13 mouse cellular contexts compared by ENCODE assay signal in the genomic region with DNA sequence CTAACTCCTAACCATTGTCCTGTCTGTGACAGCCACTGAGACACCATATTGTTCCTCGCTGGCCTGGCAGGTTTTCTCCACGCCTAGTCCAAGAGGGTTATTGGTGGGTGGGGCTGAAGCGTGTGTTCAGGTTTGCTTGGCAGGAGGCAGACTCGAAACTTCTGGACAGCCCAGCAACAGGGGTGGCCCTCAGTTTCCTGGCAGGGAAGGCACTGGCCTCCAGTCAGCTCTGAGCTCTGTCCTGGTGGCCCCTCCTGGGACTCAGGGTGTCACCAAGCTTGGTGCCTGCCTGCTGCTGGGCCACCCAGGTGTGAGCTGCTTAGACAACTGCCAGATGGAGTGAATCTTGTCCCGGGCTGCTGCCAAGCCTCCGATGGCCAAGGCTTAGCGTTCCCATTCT. TPM values are rescaled to one million over a fixed set of nuclear protein-coding genes. Genes with fewer than 3 reads are reported as not detected.
DNase-seq lines count a peak whose midpoint lies in the region; ATAC-seq and TF ChIP-seq lines count a peak whose summit lies in the region.
"Had no signal": no experiment of that assay in that cellular context is flagged by ENCODE, and none has a peak within 500 bp of the region (broad histone marks: within the 10 kb centered on the region; RNA-seq: fewer than 3 reads in every experiment).

No protein-coding gene starts in this region.

- H3K4me2 ChIP-seq in limb, embryonic 15.5 days = no peak overlapping the region
- H3K4me2 ChIP-seq: limb, embryonic 12.5 days had no signal

- H3K4me1 ChIP-seq in limb, embryonic 15.5 days = peaks cover 27% of the 10 kb centered on the region
- peaks cover 8% of the 10 kb centered on the region for H3K4me1 ChIP-seq in limb, embryonic 10.5 days

- 0 out of 2 replicates have a peak overlapping the region, but pooled peaks have one; percentile 16 for H3K27ac ChIP-seq in gastrocnemius, adult 2 months
- peak overlapping the region; percentile 33 for H3K27ac ChIP-seq in limb, embryonic 15.5 days
- H3K27ac ChIP-seq in limb, embryonic 10.5 days = no peak overlapping the region
- H3K27ac ChIP-seq: midbrain, embryonic 10.5 days had no signal

- no peak overlapping the region for H3K9ac ChIP-seq in limb, embryonic 15.5 days
- H3K9ac ChIP-seq: limb, embryonic 12.5 days; liver, postnatal 0 days had no signal

- DNase-seq in gastrocnemius, adult 2 months = peak; percentile 35
- no peak for DNase-seq in gastrocnemius, adult 18-20 months (ENCODE audit: low spot score)
- no peak for DNase-seq in limb, embryonic 10.5 days (ENCODE audit: low spot score)
- peak; percentile 69 for DNase-seq in cerebellum, adult 9-11 months
- peak; percentile 54 to 61 for DNase-seq in heart, postnatal 14 days
- no peak for DNase-seq in gastrocnemius, postnatal 4 days (ENCODE audit: low spot score in 2 of 2)
- DNase-seq: kidney, postnatal 10 days; liver, postnatal 0 days; thymus, postnatal 4 days had no signal

- no peak for TF ChIP-seq CTCF in gastrocnemius, adult 2 months (IDR thresholded peaks at IDR 0.05)

- intact Hi-C loops in gastrocnemius, adult 2 months (cut with DNase I) = no loop called here
- intact Hi-C loops in heart, postnatal 14 days (cut with DNase I) = no loop called here

- H3K27me3 ChIP-seq in limb, embryonic 15.5 days = no peaks in the 10 kb centered on the region
- no peaks in the 10 kb centered on the region for H3K27me3 ChIP-seq in limb, embryonic 10.5 days (ENCODE audit: low read depth, poor library complexity, severe bottlenecking)
- H3K27me3 ChIP-seq: limb, embryonic 12.5 days had no signal

- no peaks in the 10 kb centered on the region for H3K9me3 ChIP-seq in limb, embryonic 15.5 days
- H3K9me3 ChIP-seq in limb, embryonic 10.5 days (replicated peaks) = no peaks in the 10 kb centered on the region

- ATAC-seq in limb, embryonic 15.5 days (ENCODE audit: insufficient number of reproducible peaks, low FRiP score, low TSS enrichment, low read depth) = no peak
- ATAC-seq in megakaryocyte progenitor cell, adult 5-6 weeks (replicated peaks; ENCODE audit: poor library complexity) = no peak

- 63% methylated on average over 7 of the region's 7 CpGs for WGBS in limb, embryonic 15.5 days
- WGBS in limb, embryonic 10.5 days = 90% methylated on average over 7 of the region's 7 CpGs

- peaks cover 86% of the 10 kb centered on the region for H3K36me3 ChIP-seq in limb, embryonic 15.5 days
- H3K36me3 ChIP-seq in limb, embryonic 10.5 days = peaks cover 100% of the 10 kb centered on the region

- H3K4me3 ChIP-seq in gastrocnemius, adult 2 months = no peak overlapping the region
- no peak overlapping the region for H3K4me3 ChIP-seq in limb, embryonic 15.5 days
- no peak overlapping the region for H3K4me3 ChIP-seq in limb, embryonic 10.5 days
- H3K4me3 ChIP-seq: limb, embryonic 12.5 days; midbrain, embryonic 10.5 days had no signal

RNA-seq across cellular contexts. Expression of gene Boc, which starts 56.4 kb away (rescaled TPM):
- 1 to 10 TPM; 2.6 to 5.0 TPM for total RNA-seq in gastrocnemius, adult 2 months (2021)
- total RNA-seq in gastrocnemius, adult 18-20 months (2021) = 1 to 10 TPM; 2.5 to 4.8 TPM
- polyA plus RNA-seq in limb, embryonic 15.5 days (2015; fragmentation: Nextera tagmentation; extraction: Ambion mirVana) = 56.1 and 57.6 TPM in 2 replicates
- polyA plus RNA-seq in limb, embryonic 10.5 days (2016; fragmentation: Nextera tagmentation; extraction: Ambion mirVana) = 20.0 and 38.3 TPM in 2 replicates
- total RNA-seq in heart, postnatal 14 days (2021) = 1 to 10 TPM; 7.1 to 8.6 TPM
- total RNA-seq in megakaryocyte progenitor cell, adult 5-6 weeks (2015) = 0.07 and 0.17 TPM in 2 replicates
- 0.08 and 0.30 TPM in 2 replicates for total RNA-seq in megakaryocyte progenitor cell, adult 5-6 weeks (2017)
- total RNA-seq in gastrocnemius, postnatal 4 days (2021) = 10 to 100 TPM; 26.2 to 30.3 TPM

Comparison
In these comparisons a context has a peak if more than half of its experiments do, and no peak if none do; other contexts are left out.
1. DNase-seq: peak in gastrocnemius, adult 2 months (single experiment), cerebellum, adult 9-11 months (single experiment) and heart, postnatal 14 days (2 of 2); none in gastrocnemius, adult 18-20 months (single experiment), limb, embryonic 10.5 days (single experiment) and gastrocnemius, postnatal 4 days (0 of 2).